Mouse (Mus musculus) liver, postnatal 0 days (tissue): ENCODE measurements around the gene 2310007B03Rik. TPM values are rescaled to one million over a fixed set of nuclear protein-coding genes. Genes with fewer than 3 reads are reported as not detected.
"Not testable (repeated sequence)": the region's sequence is repeated elsewhere in the genome, so short reads cannot be mapped to it uniquely, and the experiment has no call there.

ENCODE experiments used
- ATAC-seq: fragments of 200-750 bp; cut with Nextera tagmentation; 2 replicates; pipeline ENCODE4 v1.8.0; 2017; ENCODE audit warnings: mild to moderate bottlenecking, moderate library complexity
- DNase-seq: peaks from one replicate; pipeline ENCODE4 v3.0.0-alpha.2; 2016
- H3K27ac ChIP-seq: fragments of 300-500 bp; sonication (generic); 2 replicates; pipeline ENCODE4 v1.5.1; 2014; ENCODE audit warnings: antibody characterized with exemption, moderate library complexity, mild to moderate bottlenecking, low read depth
- H3K27me3 ChIP-seq: fragments of 300-500 bp; sonication (generic); 2 replicates; pipeline ENCODE4 v1.6.1; 2014; ENCODE audit warnings: low read length, control low read depth, mixed read lengths; ENCODE audit not compliant: insufficient read depth
- H3K36me3 ChIP-seq: fragments of 300-500 bp; sonication (generic); replicated peaks from 2 replicates; pipeline ENCODE4 v1.6.1; 2014; ENCODE audit warnings: mild to moderate bottlenecking, control low read depth, low read length, moderate library complexity, mixed read lengths; ENCODE audit not compliant: insufficient read depth
- H3K4me1 ChIP-seq: fragments of 300-500 bp; sonication (generic); 2 replicates; pipeline ENCODE4 v1.6.1; 2014; ENCODE audit warnings: antibody characterized with exemption, mild to moderate bottlenecking, control low read depth; ENCODE audit not compliant: insufficient read depth
- H3K4me2 ChIP-seq: fragments of 300-500 bp; sonication (generic); 2 replicates; pipeline ENCODE4 v1.6.1; 2014; ENCODE audit warnings: low read depth, mild to moderate bottlenecking, low read length, moderate library complexity, mixed read lengths
- H3K4me3 ChIP-seq: fragments of 300-500 bp; sonication (generic); 2 replicates; pipeline ENCODE4 v1.5.1; 2014; ENCODE audit warnings: low read depth, low read length
- H3K9ac ChIP-seq: fragments of 300-500 bp; sonication (generic); replicated peaks from 2 replicates; pipeline ENCODE4 v1.6.1; 2014; ENCODE audit warnings: mild to moderate bottlenecking, moderate library complexity
- H3K9me3 ChIP-seq: fragments of 300-500 bp; sonication (generic); 2 replicates; pipeline ENCODE4 v1.6.1; 2016; ENCODE audit warnings: mild to moderate bottlenecking, control low read depth, low read length, mixed read lengths
- CTCF ChIP-seq: sonication (generic); IDR thresholded peaks from 2 replicates; pipeline ENCODE4 v1.5.1; 2016; ENCODE audit warnings: antibody characterized with exemption, low read depth
- EP300 ChIP-seq: IDR thresholded peaks from 2 replicates; pipeline ENCODE4 v1.6.1; 2016; ENCODE audit warnings: antibody characterized with exemption, low read depth, mild to moderate bottlenecking
- WGBS: fragments of 180-500 bp; shearing (Covaris S2); extraction: QIAGEN DNeasy Blood & Tissue Kit; methylation state at CpG from one replicate; pipeline ENCODE4 v1.1.7; 2014; ENCODE audit not compliant: insufficient replicate concordance; 5-methylcytosine and 5-hydroxymethylcytosine counted together
- polyA plus RNA-seq: library from polyadenylated mRNA; unstranded; fragments of >200 nt; fragmentation: Nextera tagmentation; extraction: Ambion mirVana; gene quantifications from 2 replicates; pipeline ENCODE4 v1.2.1, GENCODE M21; 2015

The 2310007B03Rik gene
- 0.51 and 0.99 TPM in 2 replicates for polyA plus RNA-seq

DNA sequence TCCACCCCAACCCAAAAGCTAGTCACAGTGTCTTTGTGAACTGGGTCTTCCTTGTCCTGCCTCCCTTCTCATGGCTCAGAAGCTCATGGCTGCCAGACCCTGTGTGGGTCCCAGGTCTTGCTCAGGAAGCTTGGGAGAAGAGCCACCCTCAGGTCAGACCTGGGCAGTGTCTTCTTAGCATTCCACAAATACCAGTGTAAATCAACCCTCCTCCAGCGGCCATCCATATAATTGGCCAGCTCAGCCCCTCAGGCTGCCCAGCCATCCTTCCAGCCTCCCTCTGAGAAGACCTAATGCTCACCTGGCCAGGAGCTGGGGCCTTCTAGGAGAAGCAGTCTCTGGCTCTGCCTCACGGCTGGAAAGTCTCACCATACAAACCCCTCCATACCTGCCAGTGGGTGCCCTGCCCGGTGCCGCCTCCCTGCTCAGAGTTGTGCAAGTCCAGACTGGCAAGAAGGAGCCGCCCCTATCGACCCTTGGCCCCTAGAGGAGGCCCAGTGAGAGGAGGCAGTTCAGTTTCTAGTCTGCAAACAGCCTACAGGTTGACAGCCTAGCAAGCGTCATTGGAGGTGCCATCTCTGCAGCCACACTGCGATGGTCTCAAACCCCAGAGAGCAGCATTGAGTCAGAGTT is at the start of gene 2310007B03Rik:
2310007B03Rik (minus strand) TSS at position 448 of the 633 bp plus-strand sequence.
- Histone ChIP-seq H3K27ac (no peak within 1 kb of the TSS), H3K36me3 (no peaks in the 10 kb centered on the region), H3K4me3 (no peak within 1 kb of the TSS), H3K27me3 (no peaks in the 10 kb centered on the region), H3K4me1 (peaks cover 9% of the 10 kb centered on the region), H3K4me2 (peak within 1 kb of the TSS; percentile 40), H3K9ac (no peak within 1 kb of the TSS), H3K9me3 (no peaks in the 10 kb centered on the region)
- ATAC-seq (peak; percentile 88), DNase-seq (peak; percentile 63)
- TF ChIP-seq EP300: no peak
- TF ChIP-seq CTCF: no peak
- WGBS: 45% methylated on average over 8 of the region's 8 CpGs

DNA sequence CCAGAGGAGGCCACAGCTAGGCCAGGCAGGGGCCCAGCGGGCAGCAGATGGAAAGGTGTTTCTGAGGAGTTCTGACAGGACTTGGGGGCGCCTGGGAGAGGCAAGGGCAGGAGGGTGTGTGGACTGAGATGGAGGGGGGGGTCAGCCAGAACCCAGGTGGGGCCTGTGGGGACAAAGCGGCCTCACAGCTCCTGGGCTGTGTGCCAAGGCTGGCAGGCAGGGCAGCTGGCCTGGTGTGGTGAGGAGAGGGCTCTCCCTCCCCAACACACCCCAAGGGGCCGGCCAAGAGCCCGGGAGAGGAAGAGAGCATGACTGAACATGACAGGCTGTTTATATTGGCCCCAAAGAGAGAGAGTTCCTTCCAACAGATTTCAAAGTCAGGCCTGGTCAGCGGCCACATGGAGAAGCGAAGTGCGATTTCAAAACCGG is 49.5 kb upstream of the 2310007B03Rik start:
- no peak for TF ChIP-seq EP300
- TF ChIP-seq CTCF: no peak
- no peaks in the 10 kb centered on the region for H3K9me3 ChIP-seq
- H3K4me3 ChIP-seq: no peak overlapping the region
- H3K27me3 ChIP-seq: no peaks in the 10 kb centered on the region
- WGBS: 52% methylated on average over 9 of the region's 9 CpGs
- H3K36me3 ChIP-seq: no peaks in the 10 kb centered on the region
- DNase-seq (no peak), ATAC-seq (no peak)
- no peaks in the 10 kb centered on the region for H3K4me1 ChIP-seq
- no peak overlapping the region for H3K4me2 ChIP-seq
- no peak overlapping the region for H3K9ac ChIP-seq
- no peak overlapping the region for H3K27ac ChIP-seq

- TF ChIP-seq EP300 (no peak), CTCF (no peak)
- 74% methylated on average over 4 of the region's 4 CpGs for WGBS
- H3K27ac ChIP-seq: no peak overlapping the region
- no peak for DNase-seq
- no peaks in the 10 kb centered on the region for H3K9me3 ChIP-seq
- no peak overlapping the region for H3K9ac ChIP-seq
- H3K36me3 ChIP-seq: no peaks in the 10 kb centered on the region
- H3K27me3 ChIP-seq: no peaks in the 10 kb centered on the region
- no peaks in the 10 kb centered on the region for H3K4me1 ChIP-seq
- ATAC-seq: no peak
- H3K4me3 ChIP-seq: no peak overlapping the region
- H3K4me2 ChIP-seq: no peak overlapping the region
These were observed 46.9 kb upstream of the 2310007B03Rik start for GRCm38 (mm10) chr1:93207536-93208064.

DNA sequence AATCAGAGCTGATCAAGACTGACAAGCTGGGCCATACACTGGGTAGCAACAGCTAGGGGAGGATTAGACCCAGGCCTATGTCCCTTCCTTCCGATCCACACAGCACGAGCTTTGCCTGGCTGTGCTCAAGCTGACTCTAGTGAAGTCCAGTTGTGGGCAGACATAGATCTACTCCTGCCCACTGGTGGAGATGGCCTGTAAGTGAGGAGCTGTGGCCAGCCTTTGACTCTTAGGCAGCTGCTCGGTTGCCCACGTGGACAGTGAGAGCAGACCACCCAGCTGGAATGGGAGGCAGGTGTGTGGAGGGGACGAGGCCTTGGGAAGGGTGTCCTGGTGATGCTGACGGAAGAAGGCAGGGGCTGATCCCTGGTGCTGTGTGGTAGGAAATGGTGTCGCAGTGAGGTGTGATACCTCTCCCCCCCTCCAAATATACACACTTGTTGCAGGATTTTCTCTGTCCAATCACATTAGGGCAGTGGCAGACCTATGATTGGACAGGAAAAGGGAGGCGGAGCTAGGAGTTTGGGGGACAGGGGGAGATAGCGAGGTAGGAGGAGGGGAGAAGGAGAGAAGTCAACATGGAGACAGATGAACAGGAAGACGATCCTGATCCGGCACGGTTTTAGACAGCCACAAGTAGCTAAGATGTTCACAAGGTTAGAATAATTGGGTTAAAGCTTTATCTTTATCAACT is 45.7 kb upstream of the 2310007B03Rik start:
- Histone ChIP-seq H3K9me3 (no peaks in the 10 kb centered on the region), H3K27ac (no peak overlapping the region), H3K36me3 (no peaks in the 10 kb centered on the region), H3K4me3 (no peak overlapping the region), H3K4me1 (no peaks in the 10 kb centered on the region), H3K27me3 (no peaks in the 10 kb centered on the region), H3K9ac (no peak overlapping the region), H3K4me2 (no peak overlapping the region)
- TF ChIP-seq EP300 (no peak), CTCF (no peak)
- DNase-seq (no peak), ATAC-seq (no peak)
- 54% methylated on average over 12 of the region's 12 CpGs for whole genome bisulfite sequencing

GRCm38 (mm10) chr1:93197916-93198315 is 37.2 kb upstream of the 2310007B03Rik start:
- no peak overlapping the region for H3K27ac ChIP-seq
- H3K4me3 ChIP-seq: no peak overlapping the region
- 73% methylated on average over 3 of the region's 3 CpGs for WGBS
- H3K4me1 ChIP-seq: no peaks in the 10 kb centered on the region
- TF ChIP-seq CTCF (no peak), EP300 (no peak)
- H3K9me3 ChIP-seq: peaks cover 3% of the 10 kb centered on the region; the same call in 1 of the 2 replicates
- no peak overlapping the region for H3K4me2 ChIP-seq
- no peaks in the 10 kb centered on the region for H3K36me3 ChIP-seq
- no peak overlapping the region for H3K9ac ChIP-seq
- DNase-seq (no peak), ATAC-seq (no peak)
- no peaks in the 10 kb centered on the region for H3K27me3 ChIP-seq

DNA sequence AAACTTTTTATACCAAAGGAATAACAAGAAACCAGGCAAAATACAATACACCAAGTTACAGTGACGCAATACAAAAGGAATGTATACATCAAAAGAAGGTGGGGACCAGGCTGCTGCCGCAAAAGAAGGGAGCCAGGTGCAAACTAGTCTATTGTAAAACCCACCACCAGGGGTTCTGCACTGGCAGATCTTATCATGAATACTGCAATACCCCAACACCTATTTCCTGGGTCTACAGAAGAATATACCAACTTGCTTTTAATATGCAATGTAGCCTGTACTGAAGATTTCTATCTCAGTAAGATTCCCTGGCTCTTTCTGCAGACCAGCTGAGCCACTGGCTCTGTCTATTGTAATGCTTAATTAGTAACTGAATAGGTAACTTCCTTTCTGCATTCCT is 36.7 kb upstream of the 2310007B03Rik start:
- H3K9ac ChIP-seq, H3K36me3 ChIP-seq, H3K27ac ChIP-seq, DNase-seq, H3K4me3 ChIP-seq, H3K4me1 ChIP-seq, ATAC-seq, H3K27me3 ChIP-seq, H3K9me3 ChIP-seq, H3K4me2 ChIP-seq: not testable (repeated sequence)
- WGBS: 86% methylated on average over 2 of the region's 2 CpGs
